Mouse (Mus musculus): ENCODE data around the gene Slain1.

- TF ChIP-seq EP300 (IDR thresholded peaks at IDR 0.05; ENCODE audit: insufficient read depth, low read depth, low read length) (no peak), CTCF (IDR thresholded peaks at IDR 0.05; ENCODE audit: low read depth, low read length) (no peak), POLR2A (IDR thresholded peaks at IDR 0.05; ENCODE audit: insufficient read depth, low read length) (no peak)
These were observed 52.5 kb downstream of the Slain1 start for GRCm38 (mm10) chr14:103702516-103702915.
